Mouse (Mus musculus) erythroblast, embryonic 14.5 days (primary cell): ENCODE data around the gene Obscn.

ENCODE experiments used
- GATA1 ChIP-seq: IDR thresholded peaks from 2 replicates; pipeline ENCODE4 v1.6.1; 2012; ENCODE audit warnings: low read length, inconsistent platforms, mixed read lengths
- TAL1 ChIP-seq: IDR thresholded peaks from 3 replicates; pipeline ENCODE4 v1.6.1; 2012; ENCODE audit warnings: low read length, inconsistent platforms, mixed read lengths

- no peak for TF ChIP-seq TAL1
- no peak for TF ChIP-seq GATA1
These were observed 49.3 kb upstream of the Obscn start for GRCm38 (mm10) chr11:59185490-59185889.
